Mouse (Mus musculus) thymus, adult 2 months (tissue): ENCODE results near the gene Lbx2. TPM values are rescaled to one million over a fixed set of nuclear protein-coding genes. Genes with fewer than 3 reads are reported as not detected.

Experiments
- DNase-seq: peaks from one replicate; pipeline ENCODE4 v3.0.0; 2021
- H3K27ac ChIP-seq: fragments of 200-500 bp; 2 replicates; pipeline ENCODE4 v1.5.1; 2012; ENCODE audit warnings: low read length, control low read depth; ENCODE audit not compliant: control insufficient read depth, insufficient read depth
- H3K27me3 ChIP-seq: fragments of 200-500 bp; 2 replicates; pipeline ENCODE4 v1.6.1; 2012; ENCODE audit warnings: mild to moderate bottlenecking, low read length, moderate library complexity, mixed read lengths; ENCODE audit not compliant: control insufficient read depth, insufficient read depth
- H3K36me3 ChIP-seq: fragments of 200-500 bp; 2 replicates; pipeline ENCODE4 v1.6.1; 2012; ENCODE audit warnings: mild to moderate bottlenecking, low read length, moderate library complexity; ENCODE audit not compliant: control insufficient read depth, insufficient read depth
- H3K4me1 ChIP-seq: fragments of 200-500 bp; replicated peaks from 2 replicates; pipeline ENCODE4 v1.6.1; 2012; ENCODE audit warnings: low read length; ENCODE audit not compliant: control insufficient read depth, insufficient read depth
- H3K4me3 ChIP-seq: fragments of 200-500 bp; 2 replicates; pipeline ENCODE4 v1.5.1; 2012; ENCODE audit warnings: mild to moderate bottlenecking, low read length, control low read depth, moderate library complexity; ENCODE audit not compliant: control insufficient read depth, insufficient read depth
- CTCF ChIP-seq: fragments of 200-500 bp; IDR thresholded peaks from 2 replicates; pipeline ENCODE4 v1.5.1; 2012; ENCODE audit warnings: mild to moderate bottlenecking, control low read depth, low read length, moderate library complexity, borderline replicate concordance; ENCODE audit not compliant: control insufficient read depth, poor library complexity, insufficient read depth; ENCODE audit errors: extremely low read depth
- POLR2A ChIP-seq: fragments of 200-500 bp; IDR thresholded peaks from 2 replicates; pipeline ENCODE4 v1.6.1; 2012; ENCODE audit warnings: mild to moderate bottlenecking, low read length, control low read depth, moderate library complexity; ENCODE audit not compliant: control insufficient read depth, poor library complexity, insufficient read depth; ENCODE audit errors: extremely low read depth
- WGBS: fragments of 180-500 bp; shearing (Covaris S2); methylation state at CpG from one replicate; pipeline ENCODE4 v1.1.7; 2018; 5-methylcytosine and 5-hydroxymethylcytosine counted together
- polyA plus RNA-seq: library from polyadenylated mRNA; depleted of rRNA; stranded (reverse); fragments of >200 nt; gene quantifications from 2 replicates; pipeline ENCODE4 v1.2.3, GENCODE M21; 2012

The Lbx2 gene
- polyA plus RNA-seq, 1 experiment = 2.1 TPM

GRCm38 (mm10) chr6:83070247-83070310 lies 16.1 kb upstream of the Lbx2 start, which contains the start of gene Tlx2:
Gene Tlx2, minus strand, starts transcription at chr6:83070293.
- H3K36me3 ChIP-seq = no peaks in the 10 kb centered on the region
- 4% methylated on average over 10 of the region's 10 CpGs for WGBS
- H3K27ac ChIP-seq = no peak within 1 kb of the TSS
- H3K4me3 ChIP-seq = no peak within 1 kb of the TSS
- no peak for DNase-seq
- peaks cover 45% of the 10 kb centered on the region for H3K27me3 ChIP-seq
- peaks cover 30% of the 10 kb centered on the region for H3K4me1 ChIP-seq
- no peak for TF ChIP-seq POLR2A
- no peak for TF ChIP-seq CTCF

DNA sequence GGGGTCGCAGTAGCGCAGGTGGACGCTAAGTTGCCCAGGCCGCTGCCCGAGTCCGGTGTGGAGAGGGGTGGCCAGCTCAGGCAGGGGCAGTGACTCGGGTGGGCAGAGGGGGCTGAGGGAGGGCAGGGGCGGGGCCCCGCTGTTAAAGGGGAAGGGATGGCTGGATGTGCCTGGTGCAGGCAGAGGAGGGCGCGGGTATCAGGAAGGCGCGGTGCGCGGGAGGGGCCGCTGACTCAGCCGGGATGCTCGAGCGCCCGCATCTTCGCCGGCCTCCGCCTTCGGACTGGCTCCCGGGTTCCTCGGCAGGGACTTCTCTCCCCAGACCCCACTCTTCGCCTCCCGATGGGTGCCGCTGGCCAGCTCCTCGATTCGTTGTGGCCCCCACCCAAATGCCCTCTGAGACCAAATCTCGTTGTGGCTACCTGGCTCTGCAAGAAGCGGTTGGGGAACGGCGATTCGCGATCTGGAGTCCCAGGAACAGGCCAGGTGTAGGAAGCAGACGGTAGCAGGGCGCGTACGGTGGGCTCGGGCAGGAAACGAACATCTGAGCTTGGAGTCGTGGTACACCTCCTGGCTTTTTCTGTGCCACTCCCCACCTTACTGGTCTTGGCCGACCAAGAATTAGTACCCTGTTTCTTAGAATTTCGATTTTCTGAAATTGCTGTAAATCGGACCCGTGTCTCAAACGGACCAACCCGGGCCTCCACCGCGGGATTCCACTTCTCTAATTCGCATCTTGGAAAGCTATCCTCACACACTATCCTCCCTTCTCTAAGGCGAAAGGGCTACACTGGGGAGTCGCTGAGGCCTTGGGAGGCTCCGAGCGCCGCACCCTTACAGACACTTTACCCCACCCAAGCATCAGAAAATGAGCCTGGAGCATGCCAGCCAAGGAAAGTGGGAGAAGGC lies 15.6 kb upstream of the Lbx2 start:
- H3K27ac ChIP-seq = no peak overlapping the region
- WGBS = 4% methylated on average over 55 of the region's 58 CpGs
- H3K4me1 ChIP-seq = peaks cover 30% of the 10 kb centered on the region
- H3K4me3 ChIP-seq = no peak overlapping the region
- TF ChIP-seq POLR2A (no peak), CTCF (no peak)
- DNase-seq = no peak
- H3K27me3 ChIP-seq = peaks cover 45% of the 10 kb centered on the region
- H3K36me3 ChIP-seq = no peaks in the 10 kb centered on the region

- WGBS = 7% methylated on average over 24 of the region's 24 CpGs
- Histone ChIP-seq H3K4me1 (peaks cover 25% of the 10 kb centered on the region), H3K27me3 (peaks cover 45% of the 10 kb centered on the region), H3K27ac (no peak overlapping the region), H3K36me3 (no peaks in the 10 kb centered on the region), H3K4me3 (no peak overlapping the region)
- TF ChIP-seq CTCF = no peak
- no peak for TF ChIP-seq POLR2A
- DNase-seq = no peak
These were observed 14.9 kb upstream of the Lbx2 start for GRCm38 (mm10) chr6:83071220-83071619.

DNA sequence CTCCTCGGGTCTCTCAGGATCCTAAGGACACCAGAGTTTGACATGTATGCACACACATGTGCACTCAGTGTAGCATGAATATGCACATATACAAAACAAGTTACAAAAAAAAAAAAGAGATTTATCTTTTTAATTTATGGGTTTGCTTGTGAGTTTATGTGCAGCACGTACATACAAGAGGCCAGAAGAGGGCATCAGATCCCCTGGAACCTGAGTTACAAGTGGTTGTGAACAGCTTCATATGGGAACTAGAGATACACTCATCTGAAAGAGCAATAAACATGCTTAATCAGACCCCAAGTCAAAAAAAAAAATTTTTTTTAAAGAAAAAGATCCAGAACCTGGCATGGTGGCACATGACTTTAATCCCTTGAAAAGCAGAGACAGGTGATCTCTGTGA lies 11.2 kb upstream of the Lbx2 start:
- no peaks in the 10 kb centered on the region for H3K36me3 ChIP-seq
- DNase-seq = no peak
- H3K27me3 ChIP-seq = peaks cover 24% of the 10 kb centered on the region
- H3K4me3 ChIP-seq = no peak overlapping the region
- H3K4me1 ChIP-seq = peaks cover 23% of the 10 kb centered on the region
- no peak overlapping the region for H3K27ac ChIP-seq
- WGBS = 15% methylated on average over 2 of the region's 2 CpGs
- no peak for TF ChIP-seq POLR2A
- no peak for TF ChIP-seq CTCF

DNA sequence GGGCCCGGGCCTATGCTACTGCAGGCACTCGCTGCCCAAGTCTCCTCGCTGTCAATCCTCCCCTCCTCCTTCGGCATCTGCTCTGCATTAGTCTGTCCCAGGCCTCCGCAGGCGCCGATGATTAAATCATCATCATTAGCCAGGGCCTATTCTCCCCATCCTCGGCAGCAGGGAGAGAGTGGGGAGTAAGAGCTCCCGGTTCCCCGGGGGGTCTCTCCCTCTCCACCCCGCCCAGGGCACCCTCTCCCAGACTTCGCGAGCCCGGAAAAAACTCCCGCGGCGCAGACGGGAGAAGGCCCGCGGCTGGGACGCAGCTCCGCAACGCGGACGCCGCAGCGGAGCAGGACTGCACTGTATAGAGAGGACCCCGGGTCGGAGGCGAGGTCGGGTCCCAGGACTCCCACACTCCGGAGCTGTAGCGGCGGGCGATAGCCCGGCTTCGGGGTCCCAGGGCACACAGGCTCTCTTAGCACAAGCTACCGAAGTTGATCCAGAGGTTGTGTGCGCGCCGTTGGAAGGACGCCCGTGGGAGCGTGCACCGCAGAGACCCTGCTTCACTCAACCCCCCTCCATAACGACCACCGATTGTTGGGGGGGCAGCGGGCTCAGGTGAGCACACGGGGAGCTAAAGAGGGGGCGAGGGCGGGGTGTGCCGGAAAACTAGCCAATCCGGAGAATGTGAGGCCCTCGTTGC lies 8.4 kb upstream of the Lbx2 start, which contains the start of gene Pcgf1:
Pcgf1 (plus strand) TSS at position 240 of the 694 bp plus-strand sequence.
- Histone ChIP-seq H3K4me1 (peaks cover 11% of the 10 kb centered on the region), H3K4me3 (peak within 1 kb of the TSS; percentile 54), H3K36me3 (no peaks in the 10 kb centered on the region), H3K27ac (0 out of 2 replicates have a peak within 1 kb of the TSS, but pooled peaks have one; percentile 2), H3K27me3 (no peaks in the 10 kb centered on the region; the same call in 1 of the 2 replicates)
- 1% methylated on average over 54 of the region's 54 CpGs for WGBS
- no peak for DNase-seq
- no peak for TF ChIP-seq CTCF
- no peak for TF ChIP-seq POLR2A

DNA sequence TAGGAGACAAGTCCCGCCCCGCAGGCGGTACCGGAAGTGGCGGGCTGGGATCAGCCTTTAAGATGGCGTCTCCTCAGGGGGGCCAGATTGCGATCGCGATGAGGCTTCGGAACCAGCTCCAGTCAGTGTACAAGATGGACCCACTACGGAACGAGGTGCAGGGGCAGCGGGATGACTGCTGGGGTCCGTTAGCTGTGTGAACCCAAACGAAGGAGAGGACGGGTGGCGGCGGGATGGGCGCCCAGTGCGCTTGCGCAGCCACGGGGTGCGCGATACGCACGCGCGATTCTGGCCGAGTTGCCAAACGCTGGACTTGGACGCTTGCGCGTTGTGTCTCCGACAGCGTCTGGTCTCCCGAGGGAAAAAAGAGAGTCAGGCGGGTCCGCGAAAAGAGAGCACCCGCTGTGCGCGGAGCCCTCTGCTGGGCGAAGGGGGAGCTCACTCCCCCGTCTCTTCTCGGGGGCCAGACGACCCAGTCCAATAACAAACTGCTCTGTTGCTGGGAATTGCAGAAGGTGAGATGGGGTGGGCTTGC lies 7.8 kb upstream of the Lbx2 start:
- peak; percentile 99 for DNase-seq
- 0 out of 2 replicates have a peak overlapping the region, but pooled peaks have one; percentile 2 for H3K27ac ChIP-seq
- peaks cover 11% of the 10 kb centered on the region for H3K4me1 ChIP-seq
- TF ChIP-seq POLR2A (peak; percentile 43), CTCF (peak; percentile 73)
- H3K4me3 ChIP-seq = peak overlapping the region; percentile 54
- H3K36me3 ChIP-seq = no peaks in the 10 kb centered on the region
- WGBS = under 1% methylated on average over 46 of the region's 46 CpGs
- H3K27me3 ChIP-seq = no peaks in the 10 kb centered on the region; the same call in 1 of the 2 replicates
